ENCODE assay signal across 19 mouse cellular contexts in genomic region chr15:84994498-84994897, GRCm38 (mm10). TPM values are rescaled to one million over a fixed set of nuclear protein-coding genes. Genes with fewer than 3 reads are reported as not detected.
A peak's percentile ranks its signal among the peaks of the same experiment; 100 is the strongest.
DNase-seq lines count a peak whose midpoint lies in the region; ATAC-seq lines count a peak whose summit lies in the region.
"Had no signal": no experiment of that assay in that cellular context is flagged by ENCODE, and none has a peak within 500 bp of the region (broad histone marks: within the 10 kb centered on the region; RNA-seq: fewer than 3 reads in every experiment).

No protein-coding gene starts in this region.

- no peak overlapping the region for H3K4me2 ChIP-seq in embryonic facial prominence, embryonic 15.5 days (replicated peaks)
- no peak overlapping the region for H3K4me2 ChIP-seq in liver, embryonic 15.5 days
- H3K4me2 ChIP-seq in forebrain, embryonic 12.5 days, result no peak overlapping the region
- H3K4me2 ChIP-seq: midbrain, embryonic 15.5 days; neural tube, embryonic 12.5 days had no signal

- no peaks in the 10 kb centered on the region for H3K9me3 ChIP-seq in embryonic facial prominence, embryonic 15.5 days (replicated peaks)
- no peaks in the 10 kb centered on the region for H3K9me3 ChIP-seq in embryonic facial prominence, embryonic 10.5 days
- no peaks in the 10 kb centered on the region for H3K9me3 ChIP-seq in liver, embryonic 15.5 days (replicated peaks)
- no peaks in the 10 kb centered on the region for H3K9me3 ChIP-seq in forebrain, embryonic 12.5 days
- H3K9me3 ChIP-seq: midbrain, embryonic 15.5 days; neural tube, embryonic 12.5 days had no signal

- no peak overlapping the region for H3K27ac ChIP-seq in embryonic facial prominence, embryonic 15.5 days (replicated peaks)
- H3K27ac ChIP-seq in embryonic facial prominence, embryonic 10.5 days (replicated peaks), result no peak overlapping the region
- no peak overlapping the region for H3K27ac ChIP-seq in liver, embryonic 15.5 days (replicated peaks)
- no peak overlapping the region for H3K27ac ChIP-seq in forebrain, embryonic 12.5 days
- H3K27ac ChIP-seq: kidney, postnatal 0 days; midbrain, embryonic 15.5 days; neural tube, embryonic 12.5 days had no signal

- H3K4me1 ChIP-seq in embryonic facial prominence, embryonic 15.5 days, result peaks cover 13% of the 10 kb centered on the region
- peaks cover 18% of the 10 kb centered on the region for H3K4me1 ChIP-seq in embryonic facial prominence, embryonic 10.5 days
- H3K4me1 ChIP-seq in liver, embryonic 15.5 days (replicated peaks), result no peaks in the 10 kb centered on the region
- H3K4me1 ChIP-seq in forebrain, embryonic 12.5 days, result peaks cover 7% of the 10 kb centered on the region; the same call in 1 of the 2 replicates
- H3K4me1 ChIP-seq: neural tube, embryonic 12.5 days had no signal

- H3K9ac ChIP-seq in embryonic facial prominence, embryonic 15.5 days, result no peak overlapping the region
- H3K9ac ChIP-seq in liver, embryonic 15.5 days, result no peak overlapping the region
- H3K9ac ChIP-seq in forebrain, embryonic 12.5 days, result no peak overlapping the region
- H3K9ac ChIP-seq: midbrain, embryonic 15.5 days; neural tube, embryonic 12.5 days had no signal

- DNase-seq in embryonic facial prominence, embryonic 10.5 days (ENCODE audit: low spot score), result no peak
- no peak for DNase-seq in liver
- DNase-seq in thymus, postnatal 25 days, result no peak
- DNase-seq: cerebellum, adult 9-11 months; heart, postnatal 14 days; left cerebral cortex, postnatal 4 days; lung, postnatal 14 days; retina, postnatal 1 day; thymus, postnatal 4 days had no signal

- H3K36me3 ChIP-seq in embryonic facial prominence, embryonic 15.5 days, result no peaks in the 10 kb centered on the region
- H3K36me3 ChIP-seq in embryonic facial prominence, embryonic 10.5 days (replicated peaks), result no peaks in the 10 kb centered on the region
- H3K36me3 ChIP-seq in liver, embryonic 15.5 days (replicated peaks), result no peaks in the 10 kb centered on the region
- H3K36me3 ChIP-seq in forebrain, embryonic 12.5 days (replicated peaks), result no peaks in the 10 kb centered on the region
- H3K36me3 ChIP-seq: midbrain, embryonic 15.5 days; neural tube, embryonic 12.5 days had no signal

- WGBS in embryonic facial prominence, embryonic 15.5 days, result 23% methylated on average over 6 of the region's 6 CpGs
- WGBS in embryonic facial prominence, embryonic 10.5 days, result 36% methylated on average over 6 of the region's 6 CpGs
- 8% methylated on average over 6 of the region's 6 CpGs for WGBS in liver, embryonic 15.5 days (ENCODE audit: insufficient replicate concordance)
- 48% methylated on average over 6 of the region's 6 CpGs for WGBS in forebrain, embryonic 12.5 days

- 0 out of 2 replicates have a peak, but pooled peaks have one; percentile 34 for ATAC-seq in embryonic facial prominence, embryonic 15.5 days (ENCODE audit: insufficient number of reproducible peaks, low FRiP score, low TSS enrichment, low read depth)
- peak; percentile 40; the same call in 1 of the 2 replicates for ATAC-seq in liver, embryonic 15.5 days (ENCODE audit: insufficient read depth)
- peak; percentile 73 for ATAC-seq in common myeloid progenitor, adult 5-6 weeks (replicated peaks; ENCODE audit: low read depth, poor library complexity, severe bottlenecking)
- peak; percentile 78 for ATAC-seq in monocyte, adult 5-6 weeks (replicated peaks; ENCODE audit: insufficient number of reproducible peaks, low FRiP score, low TSS enrichment, poor library complexity, severe bottlenecking)
- no peak for ATAC-seq in forebrain, embryonic 12.5 days (ENCODE audit: low FRiP score)
- ATAC-seq: midbrain, embryonic 15.5 days had no signal

- no peak overlapping the region for H3K4me3 ChIP-seq in embryonic facial prominence, embryonic 15.5 days (replicated peaks)
- H3K4me3 ChIP-seq in embryonic facial prominence, embryonic 10.5 days, result no peak overlapping the region
- H3K4me3 ChIP-seq in liver, embryonic 15.5 days (replicated peaks), result no peak overlapping the region
- no peak overlapping the region for H3K4me3 ChIP-seq in forebrain, embryonic 12.5 days (replicated peaks)
- H3K4me3 ChIP-seq: midbrain, embryonic 15.5 days; neural tube, embryonic 12.5 days had no signal

- no peaks in the 10 kb centered on the region for H3K27me3 ChIP-seq in embryonic facial prominence, embryonic 15.5 days
- peaks cover 30% of the 10 kb centered on the region; the same call in 1 of the 2 replicates for H3K27me3 ChIP-seq in embryonic facial prominence, embryonic 10.5 days (replicated peaks; ENCODE audit: low read depth, poor library complexity, severe bottlenecking)
- 0 out of 2 replicates have a peak, but pooled peaks cover 6% of the 10 kb centered on the region for H3K27me3 ChIP-seq in liver, embryonic 15.5 days
- peaks cover 23% of the 10 kb centered on the region; the same call in 1 of the 2 replicates for H3K27me3 ChIP-seq in forebrain, embryonic 12.5 days
- H3K27me3 ChIP-seq: midbrain, embryonic 15.5 days; neural tube, embryonic 12.5 days had no signal

RNA-seq across cellular contexts. Expression of gene 5031439G07Rik, which starts 6.1 kb away (rescaled TPM):
- 9.1 and 9.8 TPM in 2 replicates for polyA plus RNA-seq in embryonic facial prominence, embryonic 15.5 days (2015; fragmentation: Nextera tagmentation; extraction: Ambion mirVana)
- polyA plus RNA-seq in embryonic facial prominence, embryonic 10.5 days (2016; fragmentation: Nextera tagmentation; extraction: Ambion mirVana), result 8.3 and 9.3 TPM in 2 replicates
- 2.0 and 3.9 TPM in 2 replicates for polyA plus RNA-seq in liver, embryonic 15.5 days (2015; fragmentation: Nextera tagmentation; extraction: Ambion mirVana)
- 8.3 and 13.3 TPM in 2 replicates for total RNA-seq in common myeloid progenitor, adult 5-6 weeks (2017)
- 45.7 to 67.3 TPM (median 62.2 TPM) in 3 replicates for total RNA-seq in monocyte, adult 5-6 weeks (2017)
- polyA plus RNA-seq in forebrain, embryonic 12.5 days (2016; fragmentation: Nextera tagmentation; extraction: Ambion mirVana), result 14.2 and 14.5 TPM in 2 replicates

RNA-seq across cellular contexts. Expression of gene Upk3a, which starts 22.4 kb away (rescaled TPM):
- 6.2 and 18.2 TPM in 2 replicates for polyA plus RNA-seq in embryonic facial prominence, embryonic 15.5 days (2015; fragmentation: Nextera tagmentation; extraction: Ambion mirVana)
- not detected in 2 replicates for polyA plus RNA-seq in embryonic facial prominence, embryonic 10.5 days (2016; fragmentation: Nextera tagmentation; extraction: Ambion mirVana)
- polyA plus RNA-seq in liver, embryonic 15.5 days (2015; fragmentation: Nextera tagmentation; extraction: Ambion mirVana), result not detected in 2 replicates
- total RNA-seq in common myeloid progenitor, adult 5-6 weeks (2017), result not detected in 2 replicates
- total RNA-seq in monocyte, adult 5-6 weeks (2017), result not detected in 3 replicates
- 0.24 TPM in 1 of 2 replicates, not detected in the other for polyA plus RNA-seq in forebrain, embryonic 12.5 days (2016; fragmentation: Nextera tagmentation; extraction: Ambion mirVana)
- total RNA-seq: adrenal gland, adult 18-20 months; gastrocnemius, postnatal 4 days; heart, postnatal 14 days had no signal

RNA-seq across cellular contexts. Expression of gene Fam118a, which starts 34.2 kb away (rescaled TPM):
- 24.9 and 31.7 TPM in 2 replicates for polyA plus RNA-seq in embryonic facial prominence, embryonic 15.5 days (2015; fragmentation: Nextera tagmentation; extraction: Ambion mirVana)
- polyA plus RNA-seq in embryonic facial prominence, embryonic 10.5 days (2016; fragmentation: Nextera tagmentation; extraction: Ambion mirVana), result 27.0 and 29.8 TPM in 2 replicates
- polyA plus RNA-seq in liver, embryonic 15.5 days (2015; fragmentation: Nextera tagmentation; extraction: Ambion mirVana), result 6.0 and 7.5 TPM in 2 replicates
- total RNA-seq in common myeloid progenitor, adult 5-6 weeks (2017), result 6.5 and 9.0 TPM in 2 replicates
- total RNA-seq in monocyte, adult 5-6 weeks (2017), result 7.9 to 12.5 TPM (median 12.3 TPM) in 3 replicates
- polyA plus RNA-seq in forebrain, embryonic 12.5 days (2016; fragmentation: Nextera tagmentation; extraction: Ambion mirVana), result 22.1 and 23.6 TPM in 2 replicates
